Mouse (Mus musculus) cerebellum, postnatal 14 days (tissue): Measurements from ENCODE around the gene Cd68.
"Not testable (repeated sequence)": the region's sequence is repeated elsewhere in the genome, so short reads cannot be mapped to it uniquely, and the experiment has no call there.

Experiments used
- DNase-seq, 2 experiments: peaks; one replicate each; pipeline ENCODE4 v3.0.0; 2021; ENCODE audit warnings: mixed read lengths in 2 of 2

The Cd68 gene

GRCm38 (mm10) chr11:69665457-69665960 is 444 bp downstream of the Cd68 start:
- DNase-seq = no peak

GRCm38 (mm10) chr11:69664841-69665240 is 1.1 kb downstream of the Cd68 start:
- no peak for DNase-seq

- no peak for DNase-seq
Measured at GRCm38 (mm10) chr11:69663795-69664194, 2.2 kb downstream of the Cd68 start.

GRCm38 (mm10) chr11:69662967-69663671 is 2.8 kb downstream of the Cd68 start:
- peak in 1 of 2 experiments; percentile 50 for DNase-seq

GRCm38 (mm10) chr11:69662213-69662966 is 3.6 kb downstream of the Cd68 start, which contains the start of gene Mpdu1:
TSS of gene Mpdu1 (minus strand) at chr11:69662642.
- peak; percentile 95 for DNase-seq

GRCm38 (mm10) chr11:69661221-69661881 is 4.6 kb downstream of the Cd68 start:
- DNase-seq = peak in 1 of 2 experiments; percentile 43

GRCm38 (mm10) chr11:69657462-69657881 is 8.5 kb downstream of the Cd68 start:
- no peak for DNase-seq

GRCm38 (mm10) chr11:69656617-69657461 is 9.1 kb downstream of the Cd68 start:
- peak; percentile 69 to 76 for DNase-seq

GRCm38 (mm10) chr11:69656065-69656455 is 9.9 kb downstream of the Cd68 start:
- no peak for DNase-seq

GRCm38 (mm10) chr11:69655264-69656064 is 10.5 kb downstream of the Cd68 start, which contains the start of gene Sox15:
TSS of gene Sox15 (plus strand) at chr11:69655314.
- DNase-seq = peak; percentile 82 to 85

- DNase-seq = no peak
Measured at GRCm38 (mm10) chr11:69654760-69655159, 11.2 kb downstream of the Cd68 start.

- no peak for DNase-seq
Measured at GRCm38 (mm10) chr11:69653399-69653798, 12.6 kb downstream of the Cd68 start.

- no peak for DNase-seq
Measured at GRCm38 (mm10) chr11:69645860-69646259, 20.1 kb downstream of the Cd68 start.

- no peak for DNase-seq
Measured at GRCm38 (mm10) chr11:69635471-69635870, 30.5 kb downstream of the Cd68 start.

GRCm38 (mm10) chr11:69633128-69633866 is 32.7 kb downstream of the Cd68 start:
- DNase-seq = no peak

GRCm38 (mm10) chr11:69632284-69633089 is 33.5 kb downstream of the Cd68 start, which contains the start of gene Fxr2:
TSS of gene Fxr2 (plus strand) at chr11:69632990.
- peak; percentile 100 for DNase-seq

GRCm38 (mm10) chr11:69629802-69630201 is 36.2 kb downstream of the Cd68 start:
- no peak for DNase-seq

GRCm38 (mm10) chr11:69628286-69628685 is 37.7 kb downstream of the Cd68 start:
- peak; percentile 92 to 94 for DNase-seq

GRCm38 (mm10) chr11:69624339-69624738 is 41.6 kb downstream of the Cd68 start:
- DNase-seq = not testable (repeated sequence)

- no peak for DNase-seq
Measured at GRCm38 (mm10) chr11:69623006-69623405, 42.9 kb downstream of the Cd68 start.
